Mouse (Mus musculus): ENCODE measurements around the gene Kidins220.

- TF ChIP-seq CTCF (IDR thresholded peaks at IDR 0.05; ENCODE audit: extremely low read depth, insufficient read depth, low read length) (no peak), POLR2A (IDR thresholded peaks at IDR 0.05; ENCODE audit: extremely low read depth, insufficient read depth, low read length) (no peak)
Observed at GRCm38 (mm10) chr12:25037681-25038472, 63.2 kb downstream of the Kidins220 start.

Measured in cortical plate, adult 2 months (tissue).